Mouse (Mus musculus): ENCODE data around the gene Hils1.
"Not testable (repeated sequence)": the region's sequence is repeated elsewhere in the genome, so short reads cannot be mapped to it uniquely, and the experiment has no call there.

Hils1 gene

DNA sequence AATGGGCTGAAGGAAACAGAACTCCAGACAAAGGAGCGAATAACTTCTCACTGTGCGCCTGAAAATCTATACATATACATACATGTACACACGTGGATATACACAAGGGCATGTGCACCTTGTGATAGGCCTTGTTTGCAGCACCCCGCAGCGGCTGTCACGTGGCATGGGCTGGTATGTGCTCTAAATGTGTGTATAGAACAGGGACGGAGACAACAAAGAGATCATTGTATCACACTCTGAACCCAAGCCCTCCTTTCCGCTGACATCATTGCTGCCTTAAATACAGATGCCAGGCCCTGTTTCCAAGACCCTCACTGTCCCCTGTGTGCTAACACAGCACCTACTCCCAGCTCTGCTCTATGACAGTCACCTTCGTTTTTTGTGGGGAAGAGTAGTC lies 12.3 kb upstream of the Hils1 start:
- no peak for DNase-seq (ENCODE audit: low spot score)

DNA sequence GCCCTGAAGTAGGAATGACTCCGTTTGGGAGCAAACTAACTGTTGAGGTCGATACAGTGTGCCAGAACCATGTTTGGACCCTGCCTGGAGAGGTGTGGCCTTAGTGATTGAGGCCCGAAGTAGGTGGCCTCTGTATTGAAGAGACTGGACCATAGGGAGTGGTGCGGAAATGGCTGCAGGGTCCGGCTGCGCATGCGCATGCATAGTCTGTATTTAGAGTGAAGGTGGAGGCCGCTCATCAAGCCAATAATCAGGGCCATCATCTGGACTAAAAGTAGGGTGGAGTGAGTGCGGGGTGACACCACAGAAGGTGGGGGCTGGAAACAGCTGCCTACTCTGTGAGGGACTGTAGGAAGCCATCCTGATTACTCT lies 9.7 kb upstream of the Hils1 start:
- no peak for DNase-seq (ENCODE audit: low spot score)

DNA sequence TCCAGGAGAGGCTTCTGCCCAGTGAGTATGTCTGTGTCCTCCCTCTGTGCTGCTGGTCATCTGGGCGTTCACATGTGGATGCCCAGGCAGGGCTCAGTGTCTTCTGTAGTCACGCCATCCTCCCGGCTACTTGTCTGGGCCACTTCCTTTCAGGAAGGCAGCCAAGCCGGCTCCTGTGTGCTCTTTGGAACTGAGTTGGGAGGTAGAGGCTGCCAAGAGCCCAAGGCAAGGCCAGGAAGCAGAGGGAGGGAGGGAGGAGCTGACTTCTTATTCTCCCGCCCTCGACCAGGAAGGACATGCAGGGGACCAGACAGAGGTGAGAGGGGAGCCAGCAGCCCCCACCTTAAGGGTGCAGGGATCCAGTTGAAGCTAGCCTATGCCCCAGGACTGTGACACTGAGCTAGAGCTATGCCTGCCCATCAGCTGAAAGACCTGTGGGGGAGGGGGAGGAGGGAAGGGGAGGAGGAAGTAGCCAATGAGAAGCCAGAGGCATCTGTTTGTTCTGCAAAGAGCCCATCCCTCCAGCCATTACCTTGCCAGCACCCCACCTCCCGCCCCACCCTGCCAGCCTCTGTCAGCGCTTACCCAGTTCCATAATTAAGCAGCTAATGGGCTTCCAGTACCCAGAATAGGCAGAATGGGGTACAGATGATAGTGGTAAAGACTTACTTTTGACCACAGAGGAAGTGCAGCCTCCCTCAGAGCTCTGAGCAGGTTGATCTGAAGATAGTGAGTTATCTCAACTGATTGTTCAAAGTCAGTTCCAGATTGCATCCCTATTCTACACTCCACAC lies 9.1 kb upstream of the Hils1 start:
- DNase-seq (ENCODE audit: low spot score) = no peak

GRCm38 (mm10) chr11:94962534-94963101 lies 4.8 kb upstream of the Hils1 start:
- no peak for DNase-seq (ENCODE audit: low spot score)

DNA sequence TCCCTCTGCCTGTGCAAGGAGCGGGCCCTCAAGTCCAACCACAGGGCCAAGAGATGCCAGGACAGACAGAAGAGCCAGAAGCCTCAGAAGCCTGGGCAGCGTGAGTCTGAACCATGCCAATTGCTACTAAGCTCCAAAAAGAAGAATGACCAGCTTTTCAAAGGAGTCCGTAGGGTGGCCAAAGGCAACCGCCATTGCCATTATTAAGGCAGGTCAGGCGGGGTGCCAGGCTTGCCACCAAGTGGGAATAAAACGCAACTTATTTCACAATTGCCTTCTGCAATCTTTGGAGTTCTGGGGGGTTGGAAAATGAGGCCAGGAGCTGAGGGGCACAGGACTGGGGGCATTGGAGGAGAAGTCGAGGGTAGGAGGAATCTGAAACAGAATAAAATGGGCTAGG lies 794 bp downstream of the Hils1 start:
- DNase-seq (ENCODE audit: low spot score) = no peak

- DNase-seq (ENCODE audit: low spot score) = not testable (repeated sequence)
These were observed 2.3 kb downstream of the Hils1 start for GRCm38 (mm10) chr11:94969709-94970108.

DNA sequence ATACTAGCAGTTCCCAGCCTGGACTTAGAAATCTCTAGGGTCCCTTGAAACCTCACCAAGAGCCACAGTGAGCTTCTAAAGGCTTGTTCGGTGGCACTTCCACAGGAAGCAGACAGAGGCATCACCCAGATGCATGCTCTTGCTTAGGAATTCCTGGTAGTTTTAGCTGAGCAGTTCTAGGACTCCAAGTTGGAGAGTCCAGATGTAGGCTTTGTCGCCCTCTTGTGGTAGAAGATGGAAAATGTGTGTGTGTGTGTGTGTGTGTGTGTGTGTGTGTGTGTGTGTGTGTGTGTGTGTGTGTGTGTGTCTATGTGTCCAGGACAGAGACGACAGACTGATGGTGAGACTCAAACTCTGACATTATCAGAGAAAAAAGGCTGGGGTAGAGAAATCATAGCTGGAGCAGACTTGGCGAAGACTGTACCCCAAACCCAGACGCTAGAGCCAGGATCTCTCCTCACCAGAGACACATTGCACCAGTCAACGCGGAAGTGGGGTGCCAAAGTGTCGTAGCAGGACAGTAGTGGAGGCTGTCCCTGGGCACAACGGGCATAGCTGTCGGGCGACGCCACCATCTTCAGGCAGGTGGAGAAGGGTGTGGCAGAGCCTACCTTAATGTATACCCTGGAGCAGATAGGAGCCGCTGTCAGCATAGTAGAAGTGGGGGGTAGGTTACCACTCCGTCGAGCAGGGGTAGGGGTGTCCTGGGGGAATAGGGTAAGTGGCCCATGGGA lies 3.0 kb downstream of the Hils1 start:
- no peak for DNase-seq (ENCODE audit: low spot score)

DNA sequence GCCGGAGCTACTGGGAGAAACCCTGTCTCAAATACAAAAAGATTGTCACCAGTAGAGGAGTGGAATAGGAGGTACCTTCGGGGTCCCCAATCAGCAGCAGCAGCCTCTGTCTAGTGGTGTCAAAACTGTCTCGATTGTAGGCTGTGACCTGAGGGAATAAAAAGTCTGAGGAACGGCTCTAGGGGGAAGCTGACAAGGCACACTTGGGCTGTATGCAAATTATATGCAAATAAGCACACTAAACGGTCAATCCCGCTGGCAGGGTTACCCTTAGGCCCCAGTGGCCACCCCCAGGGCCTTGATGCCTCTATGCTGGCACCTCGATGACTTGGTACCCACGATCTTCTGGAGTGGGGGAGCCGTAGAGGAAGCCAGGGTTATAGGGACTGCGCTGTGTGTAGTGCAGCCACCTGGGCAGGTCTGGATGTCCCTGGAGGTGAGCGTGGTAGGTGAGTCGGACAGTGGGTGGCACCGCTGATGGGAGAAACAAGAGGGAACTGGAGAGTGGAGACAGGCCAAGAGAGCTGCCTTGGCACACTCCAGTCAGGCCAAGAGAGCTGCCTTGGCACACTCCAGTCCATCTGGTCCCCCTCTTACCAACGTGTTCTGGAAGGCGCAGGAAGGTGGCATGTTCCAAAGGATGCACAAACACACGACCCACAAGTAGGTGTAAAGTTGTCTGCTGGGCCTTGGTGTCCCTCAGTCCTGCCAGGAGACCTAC lies 4.7 kb downstream of the Hils1 start:
- no peak for DNase-seq (ENCODE audit: low spot score)

DNA sequence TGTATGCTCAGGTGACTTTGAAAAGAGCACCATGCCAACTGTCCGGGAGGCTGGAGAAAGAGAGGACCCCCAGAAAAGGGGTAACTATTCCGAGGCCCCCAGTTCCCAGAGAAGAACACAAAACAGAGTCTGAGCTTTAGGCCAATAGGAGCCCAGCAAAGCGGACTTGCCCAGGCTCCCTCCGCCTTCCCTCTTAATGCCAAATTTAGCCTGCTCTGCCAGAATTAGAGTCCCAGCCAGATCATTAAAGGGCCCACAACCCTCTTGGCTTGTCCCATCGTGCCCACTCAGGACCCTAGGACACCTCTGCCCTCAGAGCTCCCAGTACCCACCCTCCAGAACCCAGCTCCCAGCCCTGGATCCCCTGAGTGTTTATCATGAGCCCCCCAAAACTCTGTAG lies 5.5 kb downstream of the Hils1 start:
- no peak for DNase-seq (ENCODE audit: low spot score)

- DNase-seq (ENCODE audit: low spot score) = no peak
These were observed 5.9 kb downstream of the Hils1 start for GRCm38 (mm10) chr11:94973313-94973712.

GRCm38 (mm10) chr11:94974951-94975350 lies 7.6 kb downstream of the Hils1 start:
- DNase-seq (ENCODE audit: low spot score) = no peak

GRCm38 (mm10) chr11:94976199-94976598 lies 8.8 kb downstream of the Hils1 start, which contains the start of gene Sgca:
Gene Sgca (minus strand): TSS chr11:94976327.
- DNase-seq (ENCODE audit: low spot score) = no peak

- DNase-seq (ENCODE audit: low spot score) = no peak
These were observed 11.0 kb downstream of the Hils1 start for GRCm38 (mm10) chr11:94978178-94978915.

- peak; percentile 94 for DNase-seq (ENCODE audit: low spot score)
These were observed 11.6 kb downstream of the Hils1 start for GRCm38 (mm10) chr11:94978947-94979346.

GRCm38 (mm10) chr11:94979462-94980179 lies 12.2 kb downstream of the Hils1 start:
- no peak for DNase-seq (ENCODE audit: low spot score)

DNA sequence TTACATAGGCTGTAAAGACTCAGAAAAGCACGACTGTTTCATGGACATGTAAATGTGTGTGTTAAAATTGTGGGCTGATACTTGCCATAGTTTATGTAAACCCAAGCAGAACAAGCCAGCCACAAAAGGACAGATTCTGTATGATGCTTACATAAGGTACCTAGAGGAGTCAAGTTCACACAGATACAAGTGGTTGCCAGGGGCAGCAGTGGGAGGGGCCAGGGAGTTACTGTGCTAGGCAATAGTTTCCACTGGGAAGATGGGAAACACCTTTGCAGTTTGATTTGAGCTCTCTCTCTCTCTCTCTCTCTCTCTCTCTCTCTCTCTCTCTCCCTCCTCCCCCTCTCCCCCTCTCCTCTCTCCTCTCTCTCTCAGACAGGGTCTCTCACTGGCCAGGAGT lies 17.7 kb downstream of the Hils1 start:
- no peak for DNase-seq (ENCODE audit: low spot score)

DNA sequence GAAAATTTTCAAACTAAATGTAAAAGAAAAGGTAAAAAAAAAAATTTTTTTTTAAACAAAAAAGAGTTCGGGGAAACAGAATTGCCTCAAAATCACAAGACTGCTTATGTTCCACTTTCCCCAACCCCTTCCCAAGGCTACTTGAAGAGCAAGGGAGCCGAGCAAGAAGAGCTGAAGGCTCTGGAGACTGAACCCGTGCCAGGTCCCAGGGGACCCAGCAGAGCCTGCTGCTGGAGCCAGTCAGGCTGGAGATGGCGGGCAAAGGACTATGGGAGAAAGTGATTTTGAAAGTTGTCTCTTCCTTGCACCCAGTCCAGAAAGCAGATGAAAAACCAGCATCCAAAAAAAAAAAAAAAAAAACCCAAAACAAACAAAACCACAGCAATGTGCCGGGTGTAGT lies 18.4 kb downstream of the Hils1 start:
- DNase-seq (ENCODE audit: low spot score) = no peak

GRCm38 (mm10) chr11:94986435-94986834 lies 19.0 kb downstream of the Hils1 start:
- no peak for DNase-seq (ENCODE audit: low spot score)

DNA sequence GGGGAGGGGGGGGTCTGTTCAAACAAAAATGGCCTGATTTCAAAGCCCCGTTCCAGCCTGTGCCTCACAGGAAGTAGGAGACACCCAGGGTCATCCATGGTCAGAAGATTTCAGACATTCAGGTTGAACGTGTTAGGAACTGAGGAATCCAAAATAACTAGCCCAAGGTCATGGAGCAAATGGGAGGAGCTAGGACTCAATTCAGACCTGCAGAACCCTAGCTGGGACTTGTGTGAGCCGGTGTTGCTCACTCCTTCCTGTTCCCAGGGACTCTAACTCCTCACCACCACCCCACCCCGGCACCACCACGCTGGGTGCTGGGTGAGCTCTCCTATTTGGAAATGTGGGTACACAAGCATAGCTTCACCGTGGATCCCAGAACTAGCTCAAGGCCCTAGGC lies 19.9 kb downstream of the Hils1 start:
- no peak for DNase-seq (ENCODE audit: low spot score)

DNA sequence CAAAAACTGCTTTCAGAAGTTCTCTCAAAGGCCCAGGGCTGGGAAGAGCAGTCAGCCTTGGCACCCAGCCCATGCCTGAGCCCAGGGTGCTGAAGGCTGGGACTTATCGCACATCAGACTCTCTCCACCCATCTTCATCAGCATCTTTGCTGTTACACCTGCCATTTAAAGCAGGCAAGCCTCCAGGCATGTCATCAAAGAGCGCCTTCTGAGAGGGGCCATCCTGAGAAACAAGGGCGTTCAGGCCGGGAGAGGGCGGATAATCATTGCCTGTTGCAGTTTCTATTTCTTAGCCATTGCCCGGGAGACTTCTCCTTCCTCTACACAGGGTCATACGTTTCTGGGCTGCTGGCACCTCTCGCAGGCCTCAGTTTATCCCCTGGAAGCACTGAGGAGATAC lies 20.5 kb downstream of the Hils1 start:
- no peak for DNase-seq (ENCODE audit: low spot score)

Measured in ovary, postnatal 10 days (tissue).